Mouse (Mus musculus): ENCODE data around the gene Tspan1. TPM values are rescaled to one million over a fixed set of nuclear protein-coding genes. Genes with fewer than 3 reads are reported as not detected.

Gene Tspan1
- polyA plus RNA-seq, 1 experiment from 2014 or later: 0.45 TPM

DNA sequence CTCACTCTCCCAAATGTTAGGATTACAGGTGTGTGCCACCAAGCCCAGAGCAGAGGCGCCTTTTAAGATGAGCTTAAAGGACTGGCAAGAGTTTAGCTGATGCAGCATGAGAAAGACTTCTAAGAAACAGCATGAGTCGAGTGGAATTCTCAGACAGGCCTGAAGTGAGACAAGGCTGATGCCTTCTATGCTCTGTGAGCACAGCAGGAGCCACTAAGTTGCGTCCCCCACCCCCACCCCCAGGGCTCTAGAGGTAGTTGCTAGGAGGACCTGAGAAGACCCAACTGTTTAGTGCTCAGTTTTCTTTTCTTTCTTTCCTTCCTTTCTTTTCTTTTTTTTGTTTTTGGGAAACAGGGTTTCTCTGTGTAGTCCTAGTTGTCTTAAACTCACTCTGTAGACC, 14.7 kb upstream of the Tspan1 start:
- no peak overlapping the region for H3K4me3 ChIP-seq
- H3K9me3 ChIP-seq: no peaks in the 10 kb centered on the region
- H3K4me1 ChIP-seq: peaks cover 30% of the 10 kb centered on the region
- H3K4me2 ChIP-seq: no peak overlapping the region
- no peak for ATAC-seq (ENCODE audit: extremely low read depth, insufficient number of reproducible peaks, low FRiP score, low TSS enrichment)
- no peak overlapping the region for H3K27ac ChIP-seq (replicated peaks)
- H3K36me3 ChIP-seq: no peaks in the 10 kb centered on the region
- peak overlapping the region; percentile 78; the same call in 1 of the 2 replicates for H3K9ac ChIP-seq
- 55% methylated on average over 3 of the region's 3 CpGs for WGBS
- H3K27me3 ChIP-seq (replicated peaks): no peaks in the 10 kb centered on the region

DNA sequence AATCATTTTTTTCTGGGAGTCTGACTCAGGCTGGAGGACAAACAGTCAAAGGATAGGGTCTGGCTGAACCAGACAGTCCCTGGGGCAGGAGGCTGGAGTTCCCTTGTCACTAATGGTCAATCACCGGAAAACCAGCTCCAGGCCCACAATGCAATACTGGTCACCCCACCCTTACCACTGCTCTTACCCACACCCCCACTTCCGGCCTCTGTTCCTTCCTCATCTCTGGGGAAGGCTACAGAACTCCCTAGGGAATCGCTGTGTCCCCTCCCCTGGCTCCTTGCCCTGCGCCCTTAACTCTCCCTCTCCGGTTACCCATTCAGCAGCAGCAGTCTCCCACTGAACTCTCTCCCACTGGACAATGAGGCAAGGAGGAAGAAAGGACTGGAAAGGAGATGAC, 9.7 kb upstream of the Tspan1 start:
- 31% methylated on average over 5 of the region's 5 CpGs for WGBS
- no peak for ATAC-seq (ENCODE audit: extremely low read depth, insufficient number of reproducible peaks, low FRiP score, low TSS enrichment)
- H3K4me2 ChIP-seq: peak overlapping the region; percentile 61
- H3K27ac ChIP-seq (replicated peaks): peak overlapping the region; percentile 89
- no peaks in the 10 kb centered on the region for H3K27me3 ChIP-seq (replicated peaks)
- peak overlapping the region; percentile 21; the same call in 1 of the 2 replicates for H3K4me3 ChIP-seq
- H3K9me3 ChIP-seq: no peaks in the 10 kb centered on the region
- peak overlapping the region; percentile 70 for H3K9ac ChIP-seq
- H3K4me1 ChIP-seq: peaks cover 47% of the 10 kb centered on the region
- H3K36me3 ChIP-seq: no peaks in the 10 kb centered on the region

DNA sequence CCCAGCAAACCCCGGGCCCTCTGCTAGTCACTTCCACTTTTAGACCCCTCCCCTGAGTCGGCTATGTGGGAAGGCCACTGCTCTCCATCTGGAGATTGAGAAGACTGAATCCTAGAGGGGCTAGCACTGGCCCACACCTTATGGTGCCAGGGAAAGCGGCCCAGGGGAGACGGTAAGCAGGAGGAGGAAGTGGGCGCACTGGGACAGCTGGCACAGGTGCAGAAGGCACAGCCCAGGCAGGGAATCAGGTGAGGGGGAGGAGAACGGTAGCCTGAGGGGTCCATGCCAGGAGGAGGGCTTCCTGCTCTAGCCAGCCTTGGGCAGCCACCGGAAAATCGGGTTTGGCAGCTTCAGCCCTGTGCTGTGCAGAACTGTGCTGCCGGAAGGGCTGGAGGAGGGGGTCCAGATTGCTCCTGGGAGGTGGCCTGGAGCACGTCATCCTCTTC, 9.2 kb upstream of the Tspan1 start:
- peak overlapping the region; percentile 21 for H3K4me3 ChIP-seq
- H3K4me2 ChIP-seq: peak overlapping the region; percentile 61
- H3K27ac ChIP-seq (replicated peaks): peak overlapping the region; percentile 89
- H3K27me3 ChIP-seq (replicated peaks): no peaks in the 10 kb centered on the region
- peaks cover 46% of the 10 kb centered on the region for H3K4me1 ChIP-seq
- no peaks in the 10 kb centered on the region for H3K36me3 ChIP-seq
- H3K9me3 ChIP-seq: no peaks in the 10 kb centered on the region
- H3K9ac ChIP-seq: peak overlapping the region; percentile 70
- peak; percentile 48; the same call in 1 of the 2 replicates for ATAC-seq (ENCODE audit: extremely low read depth, insufficient number of reproducible peaks, low FRiP score, low TSS enrichment)
- 19% methylated on average over 10 of the region's 10 CpGs for WGBS

DNA sequence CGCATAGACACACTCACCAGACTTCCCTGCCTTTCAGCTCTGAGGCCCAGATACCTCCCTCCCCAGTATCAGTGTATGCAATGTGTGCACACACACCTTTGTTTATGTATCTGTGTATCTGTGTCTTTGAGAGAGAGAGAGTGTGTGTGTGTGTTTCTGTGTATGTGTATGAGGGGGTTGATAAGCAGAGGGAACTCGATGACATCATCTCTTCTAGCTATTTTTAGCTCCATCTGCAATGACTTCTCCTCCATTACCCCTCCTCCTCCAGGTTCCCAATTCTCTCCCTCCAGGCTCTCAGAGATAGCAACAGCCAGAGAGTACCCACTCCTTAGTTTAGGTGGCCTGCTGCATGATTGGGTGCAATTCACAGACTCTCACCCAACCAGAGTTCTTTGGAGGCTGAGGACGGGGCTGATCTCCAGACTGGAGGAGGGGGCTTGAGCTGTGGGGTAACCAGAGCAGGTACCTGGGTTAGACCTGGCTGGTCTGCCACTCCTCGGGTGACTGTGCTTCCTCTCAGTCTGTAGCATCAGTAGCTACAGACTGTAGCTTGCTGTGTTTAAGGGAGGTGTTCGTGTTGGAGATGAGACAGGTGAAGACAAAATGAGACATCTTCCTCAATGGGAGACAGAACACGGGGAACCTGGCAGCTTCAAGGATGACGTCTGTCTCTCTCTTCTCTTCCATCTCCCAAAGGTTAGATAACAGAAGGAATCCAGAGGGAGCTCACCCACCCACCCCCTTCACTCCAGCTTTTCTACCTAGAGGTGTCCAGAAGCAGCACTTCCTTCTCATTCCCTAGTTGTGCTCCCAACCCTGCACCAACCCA, 8.5 kb upstream of the Tspan1 start:
- Histone ChIP-seq H3K9me3 (no peaks in the 10 kb centered on the region), H3K27ac (replicated peaks) (peak overlapping the region; percentile 89), H3K27me3 (replicated peaks) (no peaks in the 10 kb centered on the region), H3K9ac (peak overlapping the region; percentile 70), H3K4me1 (peaks cover 46% of the 10 kb centered on the region), H3K4me3 (peak overlapping the region; percentile 21), H3K4me2 (peak overlapping the region; percentile 61), H3K36me3 (no peaks in the 10 kb centered on the region)
- 30% methylated on average over 7 of the region's 7 CpGs for WGBS
- peak; percentile 19; the same call in 1 of the 2 replicates for ATAC-seq (ENCODE audit: extremely low read depth, insufficient number of reproducible peaks, low FRiP score, low TSS enrichment)

DNA sequence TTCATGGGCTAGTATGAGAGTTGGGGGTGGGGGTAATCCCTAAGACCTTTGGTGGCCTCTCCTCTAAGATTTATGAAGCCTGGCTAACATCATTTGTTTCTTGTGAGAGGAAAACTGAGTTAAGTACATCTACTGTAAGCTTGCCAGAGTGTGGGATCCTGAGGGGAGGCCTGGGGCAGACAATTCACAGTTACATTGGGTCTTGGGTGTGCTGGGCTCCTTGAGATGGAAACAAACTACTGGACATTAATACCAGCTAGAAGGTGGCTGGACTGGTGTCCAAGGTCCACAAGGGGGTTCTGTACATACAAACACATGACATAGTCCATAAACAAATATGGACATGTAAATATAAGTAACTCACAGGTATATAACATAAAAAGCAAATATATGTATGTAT, 7.7 kb upstream of the Tspan1 start:
- no peaks in the 10 kb centered on the region for H3K36me3 ChIP-seq
- H3K9ac ChIP-seq: peak overlapping the region; percentile 52; the same call in 1 of the 2 replicates
- peak overlapping the region; percentile 89 for H3K27ac ChIP-seq (replicated peaks)
- no peaks in the 10 kb centered on the region for H3K27me3 ChIP-seq (replicated peaks)
- peaks cover 46% of the 10 kb centered on the region for H3K4me1 ChIP-seq
- H3K4me2 ChIP-seq: peak overlapping the region; percentile 61
- no peaks in the 10 kb centered on the region for H3K9me3 ChIP-seq
- no peak overlapping the region for H3K4me3 ChIP-seq
- no peak for ATAC-seq (ENCODE audit: extremely low read depth, insufficient number of reproducible peaks, low FRiP score, low TSS enrichment)

DNA sequence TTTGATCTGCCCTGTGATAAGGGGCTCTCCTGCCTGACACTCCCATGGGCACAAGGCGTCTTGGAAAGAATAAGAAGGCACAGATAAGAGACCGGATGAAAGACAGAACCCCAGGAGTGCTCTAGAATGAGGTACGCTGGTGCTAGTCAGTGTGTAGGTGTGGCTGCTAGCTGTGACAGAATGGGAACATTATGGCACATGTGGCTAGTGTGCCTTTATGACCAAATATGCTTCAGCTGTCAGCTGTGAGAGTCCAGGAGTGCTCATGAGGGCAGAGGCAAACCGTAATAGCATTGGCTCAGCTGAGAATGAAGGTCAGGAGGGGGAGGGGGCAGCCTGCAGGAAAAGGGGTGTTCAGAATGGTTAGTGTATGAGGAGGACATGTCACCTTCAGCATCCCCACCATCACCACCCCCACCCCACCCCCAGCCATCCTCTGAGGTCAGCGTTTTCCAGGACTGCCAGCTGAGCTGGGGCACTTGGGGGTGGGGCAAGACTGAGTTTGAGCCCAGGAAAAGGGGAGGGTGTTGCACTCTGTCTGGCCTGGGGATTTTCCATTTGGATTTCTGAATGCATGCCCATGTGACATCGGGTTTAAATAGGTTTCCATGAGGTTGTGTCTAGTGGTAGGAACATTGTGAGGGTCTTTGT, 7.2 kb upstream of the Tspan1 start:
- H3K9ac ChIP-seq: peak overlapping the region; percentile 52; the same call in 1 of the 2 replicates
- ATAC-seq (ENCODE audit: extremely low read depth, insufficient number of reproducible peaks, low FRiP score, low TSS enrichment): peak; percentile 23; the same call in 1 of the 2 replicates
- H3K27ac ChIP-seq (replicated peaks): peak overlapping the region; percentile 89
- H3K9me3 ChIP-seq: no peaks in the 10 kb centered on the region
- no peak overlapping the region for H3K4me3 ChIP-seq
- no peaks in the 10 kb centered on the region for H3K27me3 ChIP-seq (replicated peaks)
- no peaks in the 10 kb centered on the region for H3K36me3 ChIP-seq
- H3K4me1 ChIP-seq: peaks cover 46% of the 10 kb centered on the region
- H3K4me2 ChIP-seq: peak overlapping the region; percentile 11; the same call in 1 of the 2 replicates
- 18% methylated on average over 6 of the region's 6 CpGs for WGBS

DNA sequence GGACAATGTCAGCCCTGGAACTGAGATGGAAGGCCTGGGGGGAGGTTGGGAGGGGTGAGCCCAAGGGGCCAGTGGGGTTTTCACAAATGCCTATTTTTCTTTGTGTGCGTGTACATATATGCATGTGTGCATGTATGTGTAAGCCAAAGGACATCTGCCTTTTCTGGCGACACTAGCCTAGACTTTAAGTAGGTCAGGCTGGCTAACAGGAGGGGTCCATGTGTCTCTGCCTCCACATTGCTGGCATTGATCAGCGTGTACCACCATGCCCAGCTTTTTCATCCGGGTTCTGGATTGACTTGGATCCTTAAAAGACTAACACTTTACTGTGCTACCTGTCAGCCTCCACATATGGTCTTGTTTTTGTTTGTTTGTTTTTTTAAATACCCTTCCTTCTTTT, 6.4 kb upstream of the Tspan1 start:
- 82% methylated on average over 4 of the region's 4 CpGs for WGBS
- Histone ChIP-seq H3K9ac (no peak overlapping the region), H3K4me3 (no peak overlapping the region), H3K9me3 (no peaks in the 10 kb centered on the region), H3K4me1 (peaks cover 46% of the 10 kb centered on the region), H3K27me3 (replicated peaks) (no peaks in the 10 kb centered on the region), H3K27ac (replicated peaks) (peak overlapping the region; percentile 89), H3K36me3 (no peaks in the 10 kb centered on the region), H3K4me2 (no peak overlapping the region)
- no peak for ATAC-seq (ENCODE audit: extremely low read depth, insufficient number of reproducible peaks, low FRiP score, low TSS enrichment)

DNA sequence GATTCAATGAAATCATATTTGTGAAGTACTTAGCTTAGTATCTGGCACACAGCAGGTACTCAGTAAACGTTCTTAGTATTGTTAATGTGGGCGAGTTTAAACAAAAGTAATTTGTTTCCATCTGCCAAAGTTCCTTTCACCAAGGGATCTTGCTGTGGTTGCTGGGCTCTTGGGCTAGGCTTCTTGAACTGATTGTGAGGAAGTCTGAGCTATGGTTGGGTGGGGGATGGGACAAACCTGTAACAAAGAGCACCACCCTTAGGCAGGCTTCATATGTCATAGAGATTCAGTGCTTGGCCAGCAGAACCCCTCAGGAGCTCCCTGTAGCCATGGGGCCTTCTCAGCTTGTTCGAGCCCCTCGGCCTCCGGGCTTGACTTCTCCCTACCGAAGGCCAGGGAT, 5.7 kb upstream of the Tspan1 start, which contains the start of the genes 1700042G07Rik and Gm49337:
1700042G07Rik (plus strand) TSS at position 301 of the 400 bp plus-strand sequence.
Gm49337 (plus strand) TSS at position 313 of the 400 bp plus-strand sequence.
- ATAC-seq (ENCODE audit: extremely low read depth, insufficient number of reproducible peaks, low FRiP score, low TSS enrichment): no peak

DNA sequence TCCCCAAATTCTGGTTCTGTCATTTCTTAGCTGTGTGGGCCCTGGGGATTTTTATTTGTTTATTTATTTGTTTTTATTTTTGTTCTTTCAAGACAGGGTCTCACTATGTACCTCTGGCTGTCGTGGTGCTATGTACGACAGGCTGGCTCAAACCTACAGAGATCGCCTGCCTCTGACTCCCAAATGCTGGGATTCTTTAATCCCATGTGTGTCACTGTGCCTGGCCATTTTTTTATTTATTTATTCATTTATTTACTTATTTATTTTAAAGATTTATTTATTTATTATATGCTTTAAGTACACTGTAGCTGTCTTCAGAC, 1.9 kb upstream of the Tspan1 start:
- ATAC-seq (ENCODE audit: extremely low read depth, insufficient number of reproducible peaks, low FRiP score, low TSS enrichment): no peak
- no peaks in the 10 kb centered on the region for H3K9me3 ChIP-seq
- H3K27me3 ChIP-seq (replicated peaks): no peaks in the 10 kb centered on the region
- no peak overlapping the region for H3K4me3 ChIP-seq
- WGBS: 68% methylated on average over 3 of the region's 3 CpGs
- H3K36me3 ChIP-seq: no peaks in the 10 kb centered on the region
- no peak overlapping the region for H3K9ac ChIP-seq
- H3K4me2 ChIP-seq: no peak overlapping the region
- H3K27ac ChIP-seq (replicated peaks): no peak overlapping the region
- peaks cover 17% of the 10 kb centered on the region for H3K4me1 ChIP-seq

More for the DNA sequence above, 5.7 kb upstream of the Tspan1 start, which contains the start of the genes 1700042G07Rik and Gm49337:
- Histone ChIP-seq H3K36me3 (no peaks in the 10 kb centered on the region), H3K27me3 (replicated peaks) (no peaks in the 10 kb centered on the region), H3K4me1 (peaks cover 46% of the 10 kb centered on the region), H3K9me3 (no peaks in the 10 kb centered on the region), H3K27ac (replicated peaks) (peak within 1 kb of the TSS; percentile 89), H3K4me2 (no peak within 1 kb of the TSS), H3K9ac (0 out of 2 replicates have a peak within 1 kb of the TSS, but pooled peaks have one; percentile 52), H3K4me3 (no peak within 1 kb of the TSS)
- 84% methylated on average over 6 of the region's 6 CpGs for WGBS

DNA sequence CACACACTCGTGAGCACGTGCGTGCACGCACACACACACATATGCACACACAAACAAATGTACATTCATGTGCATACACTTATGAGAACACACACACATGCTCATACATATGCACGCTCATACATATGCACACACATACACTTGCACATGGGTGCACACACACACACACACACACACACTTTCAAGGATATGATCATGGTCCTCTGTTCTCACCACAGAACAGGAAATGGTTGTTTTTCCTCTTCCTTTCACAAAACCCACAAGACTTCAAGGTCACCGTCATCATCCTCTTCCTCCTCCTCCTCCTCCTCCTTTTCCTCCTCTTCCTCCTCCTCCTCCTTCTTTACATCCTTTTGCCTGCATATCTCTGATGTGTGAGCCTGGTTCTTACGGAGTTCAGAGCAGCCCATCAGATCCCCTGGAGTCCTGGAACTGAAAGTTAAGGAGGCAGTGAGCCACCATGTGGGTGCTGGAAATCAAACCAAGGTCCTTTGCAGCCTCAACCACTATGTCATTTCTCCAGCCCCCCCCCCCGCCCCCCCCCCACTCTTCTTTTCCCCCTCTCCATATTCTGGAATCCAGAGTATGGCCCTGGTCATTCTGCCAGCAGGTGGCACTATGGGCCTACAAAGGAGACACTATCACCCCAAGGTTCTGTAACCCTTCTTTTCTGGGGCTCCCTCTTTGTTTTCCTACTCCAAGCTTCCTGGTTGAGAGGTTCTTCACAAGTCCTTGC, 1.4 kb upstream of the Tspan1 start:
- 72% methylated on average over 7 of the region's 8 CpGs for WGBS
- Histone ChIP-seq H3K9ac (0 out of 2 replicates have a peak overlapping the region, but pooled peaks have one; percentile 28), H3K4me1 (peaks cover 12% of the 10 kb centered on the region; the same call in 1 of the 2 replicates), H3K27ac (replicated peaks) (no peak overlapping the region), H3K9me3 (no peaks in the 10 kb centered on the region), H3K36me3 (no peaks in the 10 kb centered on the region), H3K27me3 (replicated peaks) (no peaks in the 10 kb centered on the region), H3K4me3 (no peak overlapping the region), H3K4me2 (no peak overlapping the region)
- no peak for ATAC-seq (ENCODE audit: extremely low read depth, insufficient number of reproducible peaks, low FRiP score, low TSS enrichment)
